Mouse (Mus musculus): ENCODE data around the gene Kmt5c.

DNA sequence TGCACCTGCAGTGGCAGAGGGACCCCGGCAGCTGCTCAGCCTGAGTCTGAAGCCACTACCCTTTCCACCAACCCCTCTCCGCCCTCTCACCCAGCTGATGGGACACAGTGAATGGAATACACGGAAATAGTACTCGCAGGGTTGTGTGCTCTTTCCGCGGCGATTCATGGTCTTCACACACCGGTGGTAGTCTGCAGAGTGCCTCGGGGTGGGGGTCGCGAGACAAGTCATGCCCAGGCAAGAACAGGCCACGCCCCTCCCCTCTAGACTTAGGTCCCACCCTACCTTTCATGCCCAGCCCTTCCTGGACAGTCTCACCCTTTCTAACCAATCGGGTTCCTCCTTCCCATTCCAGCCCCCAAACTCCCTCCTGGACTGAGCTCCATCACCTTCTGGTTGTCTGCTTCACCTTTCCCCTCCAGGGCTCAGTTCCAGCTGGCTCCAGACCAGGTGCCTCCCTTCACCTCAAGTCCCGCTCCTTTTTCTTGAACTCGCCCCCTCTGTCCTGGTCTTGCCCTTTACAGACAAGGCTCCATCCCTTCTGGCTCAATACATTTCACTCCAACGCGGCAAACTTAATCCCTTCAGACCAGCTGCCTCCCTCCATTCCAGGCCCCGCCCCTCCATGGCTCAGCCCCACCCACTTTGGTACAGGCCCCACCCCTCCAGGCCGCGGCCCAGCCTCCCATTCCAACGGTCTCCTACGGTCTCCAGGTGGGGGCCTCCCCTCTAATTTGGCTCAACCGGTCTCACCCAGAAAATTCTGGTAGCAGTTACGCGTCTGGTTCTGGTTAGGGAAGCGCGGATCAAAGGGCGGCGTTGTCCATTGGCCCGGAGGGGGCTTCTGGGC, 12.3 kb downstream of the Kmt5c start:
- no peak for TF ChIP-seq CTCF (IDR thresholded peaks at IDR 0.05; ENCODE audit: extremely low read depth, insufficient read depth, insufficient read length, insufficient replicate concordance)
- TF ChIP-seq POLR2A (IDR thresholded peaks at IDR 0.05; ENCODE audit: low read depth, low read length) = no peak
